Mouse (Mus musculus) C2C12 (cell line): Measurements from ENCODE around the gene Tubb5. TPM values are rescaled to one million over a fixed set of nuclear protein-coding genes. Genes with fewer than 3 reads are reported as not detected.

Source experiments
- H3K27me3 ChIP-seq: one replicate; pipeline ENCODE4 v1.6.1; 2011; ENCODE audit not compliant: control insufficient read depth, insufficient read depth, insufficient read length
- H3K36me3 ChIP-seq: one replicate; pipeline ENCODE4 v1.6.1; 2011; ENCODE audit not compliant: control insufficient read depth, insufficient read depth
- H3K4me3 ChIP-seq: one replicate; pipeline ENCODE4 v1.5.1; 2011; ENCODE audit warnings: mild to moderate bottlenecking, control low read depth; ENCODE audit not compliant: poor library complexity, insufficient read depth, severe bottlenecking
- H3K79me2 ChIP-seq: one replicate; pipeline ENCODE4 v1.6.1; 2011; ENCODE audit not compliant: control insufficient read depth, insufficient read depth
- H3K79me3 ChIP-seq: one replicate; pipeline ENCODE4 v1.6.1; 2011; ENCODE audit warnings: low read depth, control low read depth
- H3ac ChIP-seq: one replicate; pipeline ENCODE3; 2011; ENCODE audit warnings: low read depth; ENCODE audit not compliant: control insufficient read depth, insufficient read length
- CEBPB ChIP-seq: IDR thresholded peaks from one replicate; pipeline ENCODE4 v1.6.1; 2011; ENCODE audit warnings: low read depth, mild to moderate bottlenecking, control low read depth, moderate library complexity
- CTCF ChIP-seq: IDR thresholded peaks from one replicate; pipeline ENCODE4 v1.5.1; 2011; ENCODE audit not compliant: control insufficient read depth, insufficient read depth, insufficient read length
- FOSL1 ChIP-seq: IDR thresholded peaks from one replicate; pipeline ENCODE4 v1.8.0; 2011; ENCODE audit warnings: mild to moderate bottlenecking, low read length; ENCODE audit not compliant: poor library complexity, insufficient read depth, severe bottlenecking
- MAX ChIP-seq: IDR thresholded peaks from one replicate; pipeline ENCODE4 v1.6.1; 2011; ENCODE audit warnings: mild to moderate bottlenecking, control low read depth
- MYOD1 ChIP-seq: IDR thresholded peaks from one replicate; pipeline ENCODE4 v1.6.1; 2011; ENCODE audit warnings: low read depth; ENCODE audit not compliant: control insufficient read depth, insufficient read length
- MYOG ChIP-seq: IDR thresholded peaks from one replicate; pipeline ENCODE4 v1.6.1; 2011; ENCODE audit not compliant: control insufficient read depth, insufficient read length; ENCODE audit errors: extremely low read depth
- USF1 ChIP-seq: IDR thresholded peaks from one replicate; pipeline ENCODE4 v1.6.1; 2011; ENCODE audit warnings: low read depth, mild to moderate bottlenecking, control low read depth, moderate library complexity
- long read RNA-seq, 2 experiments: library from polyadenylated mRNA; unstranded; transcript quantifications; one replicate each; pipeline ENCODE4 v2.0.0; 2019 to 2020
- polyA plus RNA-seq: library from polyadenylated mRNA; unstranded; fragments of >200 nt; fragmentation: generic; extraction: Trizol; gene quantifications from one replicate; pipeline ENCODE4 v1.2.1, GENCODE M21; 2012; ENCODE audit warnings: missing spikeins

Tubb5 gene
- polyA plus RNA-seq = 1,881 TPM
- long read RNA-seq, experiment 1, transcript Tubb5-201 (4 exons, 2,649 nt) = major isoform, 1,495 of 1,709 reads
- long read RNA-seq, experiment 1, transcript Tubb5-204 (3 exons, 979 nt) = minor isoform, 11 of 1,709 reads
- long read RNA-seq, experiment 1, partial matches to known transcripts = 9 of 1,709 reads
- long read RNA-seq, experiment 1, other reads (novel, unspliced or antisense) = 194 of 1,709 reads
- long read RNA-seq, experiment 2, transcript Tubb5-204 (3 exons, 979 nt) = minor isoform, 24 of 10,463 reads
- long read RNA-seq, experiment 2, transcript Tubb5-201 (4 exons, 2,649 nt) = major isoform, 10,323 of 10,463 reads
- long read RNA-seq, experiment 2, partial matches to known transcripts = 6 of 10,463 reads
- long read RNA-seq, experiment 2, other reads (novel, unspliced or antisense) = 110 of 10,463 reads

DNA sequence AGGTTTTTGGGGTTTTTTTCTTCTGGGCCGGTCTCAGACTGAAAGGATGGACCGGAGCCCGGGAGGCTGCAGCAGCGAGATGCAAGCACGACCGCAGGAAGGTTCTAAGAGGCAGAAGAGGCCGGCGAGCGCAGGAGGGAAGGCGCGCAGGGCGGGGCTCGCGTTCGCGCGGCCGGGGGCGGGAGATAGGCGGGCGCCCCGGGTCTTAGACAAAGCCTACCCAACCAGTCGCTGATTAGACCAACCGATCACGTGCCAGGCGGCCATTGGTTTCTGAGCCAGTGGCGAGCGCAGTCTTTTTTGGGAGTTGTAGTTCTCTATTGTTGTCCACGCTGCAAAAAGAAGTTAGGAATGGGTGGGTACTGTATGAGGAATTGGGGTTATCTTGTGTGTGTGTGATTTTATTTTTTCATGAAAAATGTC, at the start of gene Tubb5:
Gene Tubb5, minus strand, starts transcription at position 185 of the 423 bp plus-strand sequence.
- H3K36me3 ChIP-seq = peaks cover 36% of the 10 kb centered on the region
- H3K79me2 ChIP-seq = peaks cover 73% of the 10 kb centered on the region
- H3K27me3 ChIP-seq = no peaks in the 10 kb centered on the region
- peak within 1 kb of the TSS; percentile 83 for H3ac ChIP-seq
- H3K79me3 ChIP-seq = peaks cover 48% of the 10 kb centered on the region
- TF ChIP-seq MYOG (no peak), CTCF (no peak), MYOD1 (no peak), MAX (peak; percentile 51), USF1 (peak; percentile 96), CEBPB (no peak), FOSL1 (no peak)
- peak within 1 kb of the TSS; percentile 94 for H3K4me3 ChIP-seq

DNA sequence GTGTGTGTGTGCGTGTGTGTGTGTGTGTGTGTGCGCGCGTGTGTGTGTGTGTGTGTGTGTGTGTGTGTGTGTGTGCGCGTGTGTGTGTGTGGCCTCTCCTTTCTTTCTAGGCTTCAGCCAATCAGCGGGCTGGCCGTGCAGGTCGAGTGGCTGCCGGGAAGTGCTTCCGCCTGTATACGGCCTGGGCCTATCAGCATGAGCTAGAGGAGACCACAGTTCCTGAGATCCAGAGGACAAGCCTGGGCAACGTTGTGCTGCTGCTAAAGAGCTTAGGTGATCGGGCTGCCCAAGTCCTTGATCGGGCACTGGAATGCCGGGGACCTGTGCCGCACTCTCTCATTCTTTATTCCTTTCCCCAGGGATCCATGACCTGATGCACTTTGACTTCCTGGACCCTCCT, 49.6 kb upstream of the Tubb5 start:
- Histone ChIP-seq H3ac (no peak overlapping the region), H3K36me3 (peaks cover 72% of the 10 kb centered on the region), H3K27me3 (no peaks in the 10 kb centered on the region), H3K79me2 (no peaks in the 10 kb centered on the region), H3K79me3 (no peaks in the 10 kb centered on the region), H3K4me3 (no peak overlapping the region)
- TF ChIP-seq MYOD1 (no peak), MYOG (no peak), CTCF (no peak), CEBPB (no peak), USF1 (no peak)

DNA sequence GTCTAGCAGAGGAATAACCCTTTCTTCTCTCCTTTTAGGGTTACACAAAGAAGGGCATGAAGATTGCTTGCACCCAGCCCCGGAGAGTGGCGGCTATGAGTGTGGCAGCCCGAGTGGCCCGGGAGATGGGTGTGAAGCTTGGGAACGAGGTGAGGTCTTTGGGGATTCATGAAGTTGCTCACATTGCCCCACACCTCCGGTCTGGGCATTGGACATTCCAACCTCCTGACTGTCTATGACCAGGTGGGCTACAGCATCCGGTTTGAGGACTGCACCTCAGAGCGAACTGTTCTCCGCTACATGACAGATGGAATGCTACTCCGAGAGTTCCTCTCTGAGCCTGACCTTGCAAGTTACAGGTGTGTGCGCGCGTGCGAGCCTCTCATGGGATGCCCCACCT, 45.7 kb upstream of the Tubb5 start:
- H3K4me3 ChIP-seq = no peak overlapping the region
- H3ac ChIP-seq = no peak overlapping the region
- TF ChIP-seq MYOG = no peak
- H3K27me3 ChIP-seq = no peaks in the 10 kb centered on the region
- H3K36me3 ChIP-seq = peaks cover 47% of the 10 kb centered on the region
- peaks cover 23% of the 10 kb centered on the region for H3K79me2 ChIP-seq
- peaks cover 14% of the 10 kb centered on the region for H3K79me3 ChIP-seq

DNA sequence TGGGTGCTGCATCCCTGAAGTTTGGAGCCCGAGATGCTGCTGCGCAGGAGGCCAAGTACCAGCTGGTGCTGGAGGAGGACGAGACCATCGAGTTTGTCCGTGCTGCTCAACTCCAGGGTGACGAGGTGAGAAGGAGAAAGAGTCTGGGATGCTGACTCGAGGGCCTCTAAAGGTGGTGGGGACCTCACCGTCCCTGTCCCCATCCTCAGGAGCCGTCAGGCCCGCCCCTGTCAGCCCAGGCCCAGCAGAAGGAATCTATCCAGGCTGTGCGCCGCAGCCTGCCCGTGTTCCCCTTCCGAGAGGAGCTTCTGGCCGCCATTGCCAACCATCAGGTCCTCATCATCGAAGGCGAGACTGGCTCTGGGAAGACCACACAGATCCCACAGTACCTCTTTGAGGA, 44.8 kb upstream of the Tubb5 start:
- Histone ChIP-seq H3K27me3 (no peaks in the 10 kb centered on the region), H3K79me3 (peaks cover 14% of the 10 kb centered on the region), H3ac (no peak overlapping the region), H3K79me2 (peaks cover 23% of the 10 kb centered on the region), H3K36me3 (peaks cover 40% of the 10 kb centered on the region), H3K4me3 (no peak overlapping the region)
- TF ChIP-seq MYOD1 (no peak), CEBPB (no peak), USF1 (no peak)

DNA sequence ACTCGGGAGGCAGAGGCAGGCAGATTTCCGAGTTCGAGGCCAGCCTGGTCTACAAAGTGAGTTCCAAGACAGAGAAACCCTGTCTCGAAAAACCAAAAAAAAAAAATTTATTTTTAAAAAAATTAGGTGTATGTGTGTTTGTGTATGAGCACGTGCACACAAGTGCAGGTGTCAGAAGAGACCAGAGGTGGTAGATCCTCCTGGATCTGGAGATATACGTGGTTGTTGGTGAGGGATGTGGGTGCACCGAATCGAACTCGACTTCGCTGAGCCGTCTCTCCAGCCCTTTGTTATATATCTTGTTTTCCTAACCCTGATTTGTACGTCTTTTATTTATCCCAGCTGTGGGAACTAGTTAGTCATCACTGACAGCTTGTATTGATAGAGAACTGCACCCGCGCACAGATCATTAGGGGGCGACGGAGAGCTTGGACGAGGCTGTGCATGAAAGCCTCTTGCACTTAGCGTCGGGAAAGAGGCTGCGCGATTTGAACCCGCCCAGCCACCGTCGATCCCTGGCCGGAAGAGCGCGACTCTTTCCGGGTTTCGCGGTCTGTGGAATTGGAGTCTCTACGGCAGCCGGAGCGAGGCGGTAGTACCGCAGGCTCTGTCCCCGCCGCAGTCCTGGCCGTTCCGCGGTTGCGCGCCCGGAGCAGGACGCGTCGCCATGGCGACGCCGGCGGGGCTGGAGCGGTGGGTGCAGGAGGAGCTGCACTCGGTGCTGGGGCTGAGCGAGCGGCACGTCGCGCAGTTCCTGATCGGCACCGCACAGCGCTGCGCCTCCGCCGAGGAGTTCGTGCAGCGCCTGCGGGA, 41.3 kb upstream of the Tubb5 start, which contains the start of gene Dhx16:
Gene Dhx16, plus strand, starts transcription at position 575 of the 813 bp plus-strand sequence.
- Histone ChIP-seq H3K79me3 (peaks cover 18% of the 10 kb centered on the region), H3K79me2 (peaks cover 32% of the 10 kb centered on the region), H3K27me3 (no peaks in the 10 kb centered on the region), H3K4me3 (peak within 1 kb of the TSS; percentile 96), H3K36me3 (peaks cover 37% of the 10 kb centered on the region), H3ac (peak within 1 kb of the TSS; percentile 100)
- TF ChIP-seq FOSL1 (no peak), MAX (no peak), USF1 (no peak), MYOD1 (no peak), CEBPB (no peak), CTCF (no peak), MYOG (no peak)

DNA sequence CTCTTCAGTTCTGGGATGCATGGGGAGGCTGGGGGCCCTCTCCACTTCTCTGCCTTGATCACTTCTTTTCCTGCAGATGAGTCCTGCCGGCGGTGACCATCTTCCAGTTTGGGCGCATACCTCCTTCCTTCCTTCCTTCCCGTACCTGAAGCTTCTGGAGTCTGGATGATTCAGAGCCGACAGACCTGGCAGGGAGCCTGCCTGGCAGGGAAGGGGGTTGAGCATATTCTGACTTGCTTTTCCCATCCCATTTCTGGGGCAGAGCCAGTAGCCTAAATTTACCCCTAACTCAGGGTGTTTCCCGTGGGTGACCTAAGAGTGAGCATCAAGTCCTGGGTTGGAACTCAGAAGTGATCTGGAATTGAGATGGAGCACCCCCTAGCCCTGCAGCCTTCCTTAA, 36.6 kb upstream of the Tubb5 start:
- Histone ChIP-seq H3K79me2 (peaks cover 58% of the 10 kb centered on the region), H3K79me3 (peaks cover 43% of the 10 kb centered on the region), H3K4me3 (peak overlapping the region; percentile 6), H3K36me3 (peaks cover 60% of the 10 kb centered on the region), H3ac (no peak overlapping the region), H3K27me3 (no peaks in the 10 kb centered on the region)
- TF ChIP-seq MYOD1 (no peak), MYOG (no peak), USF1 (no peak), FOSL1 (no peak), CTCF (no peak)
